Mouse (Mus musculus): ENCODE measurements at regions not wholly inside any gene's neighbourhood (a gene's known extent, or its start where the extent isn't known, plus 50 kb on each side); places are given as distances from the start of the nearest gene placed in this dataset.

- no peak for DNase-seq (ENCODE audit: low read depth)
These were observed 387.0 kb upstream of the Trpc7 start for GRCm38 (mm10) chr13:57282816-57283215.

DNA sequence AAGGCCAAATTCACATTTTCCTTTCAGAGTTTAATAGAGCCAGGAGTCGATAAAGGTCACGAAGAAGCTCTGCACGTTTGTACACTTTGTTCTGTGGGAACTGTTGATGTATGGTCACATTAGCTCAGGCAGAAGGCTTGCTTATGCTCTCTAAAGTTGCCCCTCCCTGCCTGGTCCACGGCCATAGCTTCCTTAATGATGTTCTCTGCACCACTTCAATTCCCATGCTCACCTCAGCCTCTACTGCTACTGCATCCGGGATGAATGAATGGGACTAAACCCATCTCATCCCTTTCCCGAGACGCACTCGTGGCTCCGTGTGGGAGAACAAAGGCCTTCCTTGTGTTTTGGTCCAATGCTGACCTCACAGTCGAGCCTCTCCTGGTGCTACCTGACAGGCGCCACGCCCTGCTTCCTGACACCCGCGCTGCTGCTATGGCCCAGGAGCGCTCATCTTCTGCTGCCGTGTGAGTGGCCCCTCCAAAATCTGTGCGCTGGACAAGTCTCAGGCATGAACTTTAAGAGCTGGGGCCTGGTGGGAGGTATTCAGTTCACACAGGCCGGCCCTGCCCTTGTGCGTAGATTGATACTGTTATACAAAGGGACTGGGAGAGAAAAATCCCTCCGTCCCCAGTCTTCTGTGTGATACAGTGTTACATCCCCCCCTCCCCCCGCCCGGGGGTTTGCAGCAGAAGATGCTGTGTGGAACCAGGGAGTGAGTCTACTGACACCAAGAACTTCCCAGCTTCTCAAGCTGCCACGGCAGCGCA is 386.3 kb upstream of the Trpc7 start:
- DNase-seq (ENCODE audit: low read depth): no peak

DNA sequence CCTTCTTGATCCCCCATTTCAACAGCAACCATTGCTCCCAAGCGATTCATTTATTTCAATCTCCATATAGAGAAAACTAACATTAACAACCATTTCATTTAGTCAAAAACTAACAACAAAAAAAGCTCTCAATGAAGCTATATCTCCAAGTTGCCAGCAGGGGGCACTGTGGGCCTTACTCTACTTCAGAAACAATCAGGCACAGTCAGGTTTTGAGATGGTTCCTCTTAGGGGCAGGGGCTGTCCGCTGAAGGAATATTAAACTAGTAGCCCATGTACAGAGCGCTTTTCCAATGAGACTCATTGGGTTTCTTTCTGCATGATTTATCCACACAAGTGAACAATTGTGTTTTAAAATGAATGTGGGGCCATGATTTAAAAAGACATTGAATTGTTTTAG is 385.7 kb upstream of the Trpc7 start:
- DNase-seq (ENCODE audit: low read depth): no peak

DNA sequence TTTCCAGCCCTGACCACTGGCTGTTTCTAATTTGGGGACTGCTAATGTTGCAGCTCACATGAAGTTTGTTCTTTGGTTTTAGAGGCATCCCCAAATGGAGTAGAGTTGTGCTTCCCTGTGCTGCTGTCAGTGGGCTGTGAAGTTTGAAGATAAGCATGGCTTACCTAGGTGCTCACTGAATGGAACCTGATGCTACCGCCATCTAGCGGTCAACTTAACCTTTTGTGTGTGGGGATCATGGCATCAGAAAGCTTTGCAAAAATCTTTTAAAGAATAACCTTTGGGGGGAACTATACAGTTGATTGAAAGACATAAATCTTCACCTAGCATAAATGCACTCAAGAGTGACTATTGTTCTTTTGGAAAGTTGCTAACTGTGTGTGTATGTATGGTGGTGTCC is 382.8 kb upstream of the Trpc7 start:
- no peak for DNase-seq (ENCODE audit: low read depth)

DNA sequence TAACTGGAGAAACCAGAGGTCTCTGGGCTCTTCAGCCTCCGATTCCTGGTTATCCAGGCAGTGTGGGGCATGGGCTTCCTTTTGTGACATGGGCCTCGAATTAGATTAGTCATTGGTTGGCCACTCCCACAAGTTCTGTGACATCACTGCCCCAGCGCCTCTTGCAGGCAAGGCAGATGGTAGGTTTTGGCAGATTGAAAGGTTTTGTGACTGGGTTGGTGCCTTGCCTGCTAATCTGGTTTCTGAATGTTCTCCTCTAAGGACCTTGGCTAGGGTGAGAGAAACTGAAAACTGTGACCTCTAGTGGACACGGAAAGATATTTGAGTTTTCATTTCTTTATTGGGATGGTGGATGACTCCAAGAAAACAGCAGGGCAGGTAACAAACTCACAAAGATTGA is 381.3 kb upstream of the Trpc7 start:
- DNase-seq (ENCODE audit: low read depth): no peak

GRCm38 (mm10) chr13:57275871-57276270 is 380.1 kb upstream of the Trpc7 start:
- DNase-seq (ENCODE audit: low read depth): no peak

DNA sequence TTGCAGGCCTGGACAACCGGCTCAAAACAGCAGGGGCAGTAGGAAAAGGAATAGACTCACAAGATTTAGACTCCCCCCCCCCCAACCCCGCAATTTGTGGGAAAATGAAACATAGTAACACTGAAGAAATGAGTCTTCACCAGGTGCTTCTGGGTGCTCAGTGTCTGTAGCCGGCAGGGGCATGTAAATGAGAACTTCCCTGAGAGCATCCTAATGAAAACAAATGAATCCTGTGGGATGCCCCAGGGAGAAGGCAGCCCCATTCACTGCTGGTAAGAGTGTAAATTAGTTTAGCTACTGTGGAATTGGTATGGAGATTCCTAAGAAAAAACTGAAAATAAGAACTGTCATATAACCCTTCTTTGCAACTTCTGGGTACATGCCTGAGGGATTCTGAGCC is 377.8 kb upstream of the Trpc7 start:
- no peak for DNase-seq (ENCODE audit: low read depth)

- no peak for DNase-seq (ENCODE audit: low read depth)
These were observed 373.8 kb upstream of the Trpc7 start for GRCm38 (mm10) chr13:57269614-57270013.

GRCm38 (mm10) chr13:57259920-57260319 is 364.1 kb upstream of the Trpc7 start:
- peak; percentile 9 for DNase-seq (ENCODE audit: low read depth)

GRCm38 (mm10) chr13:57259474-57259873 is 363.7 kb upstream of the Trpc7 start:
- DNase-seq (ENCODE audit: low read depth): no peak

DNA sequence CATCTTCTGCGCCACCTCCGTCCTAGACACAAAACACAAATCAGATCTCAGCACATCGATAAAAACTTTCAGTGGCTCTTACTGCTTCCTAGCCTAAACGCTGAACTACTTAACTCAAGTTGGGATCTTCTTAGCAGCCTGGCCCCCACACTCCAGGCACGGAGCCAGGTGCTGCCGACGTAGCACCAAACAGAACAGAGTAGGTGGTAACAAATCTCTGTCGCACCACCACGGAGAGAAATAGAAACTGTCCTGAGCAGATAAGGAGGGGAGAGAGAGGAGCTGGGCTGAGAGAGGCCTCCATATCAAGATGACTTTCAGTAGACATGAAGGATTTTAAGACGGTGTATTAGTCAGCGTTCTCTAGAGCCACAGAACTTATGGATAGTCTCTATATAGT is 360.1 kb upstream of the Trpc7 start:
- no peak for DNase-seq (ENCODE audit: low read depth)

GRCm38 (mm10) chr13:57249851-57250250 is 354.1 kb upstream of the Trpc7 start:
- DNase-seq (ENCODE audit: low read depth): no peak

DNA sequence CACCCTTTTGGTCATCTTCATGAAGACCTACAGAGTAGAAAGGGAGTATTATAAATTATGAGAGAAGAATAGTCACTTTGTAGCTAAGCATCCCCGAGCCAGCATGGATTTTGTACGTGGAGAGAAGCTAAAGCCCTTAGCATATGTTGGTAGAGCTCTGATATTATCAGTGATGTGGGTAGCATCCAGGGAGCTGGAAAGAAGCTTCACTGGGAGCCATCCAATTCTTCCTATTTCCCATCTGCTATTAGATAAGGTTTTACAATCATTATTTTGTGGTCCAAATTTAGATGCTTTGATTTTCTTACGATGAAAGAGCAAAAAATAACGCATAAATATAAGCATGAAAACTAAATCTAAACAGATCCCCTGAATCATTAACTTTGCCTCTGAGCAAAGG is 353.6 kb upstream of the Trpc7 start:
- DNase-seq (ENCODE audit: low read depth): no peak

GRCm38 (mm10) chr13:57246238-57246963 is 350.6 kb upstream of the Trpc7 start:
- DNase-seq (ENCODE audit: low read depth): no peak

DNA sequence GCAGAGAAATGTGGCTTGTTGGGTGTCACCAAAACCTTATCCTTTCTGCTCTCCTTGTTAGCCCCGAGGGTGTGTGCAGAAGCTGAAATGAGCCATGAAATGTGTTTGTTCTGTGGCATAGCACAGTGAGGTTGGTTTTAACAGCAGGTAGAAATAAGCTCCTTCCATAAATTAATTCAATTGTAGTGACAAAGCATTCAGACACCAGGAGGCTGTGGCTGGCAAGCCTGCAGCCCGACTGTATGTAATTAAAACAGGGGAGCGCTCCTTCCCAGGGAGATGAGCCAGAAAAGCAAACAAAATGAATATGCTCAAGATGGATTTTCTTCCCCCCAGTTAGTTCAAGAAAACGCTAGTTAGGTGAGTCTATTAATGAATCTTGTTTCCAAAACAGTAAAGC is 341.1 kb upstream of the Trpc7 start:
- DNase-seq (ENCODE audit: low read depth): no peak

- no peak for DNase-seq (ENCODE audit: low read depth)
These were observed 340.4 kb upstream of the Trpc7 start for GRCm38 (mm10) chr13:57236211-57236610.

DNA sequence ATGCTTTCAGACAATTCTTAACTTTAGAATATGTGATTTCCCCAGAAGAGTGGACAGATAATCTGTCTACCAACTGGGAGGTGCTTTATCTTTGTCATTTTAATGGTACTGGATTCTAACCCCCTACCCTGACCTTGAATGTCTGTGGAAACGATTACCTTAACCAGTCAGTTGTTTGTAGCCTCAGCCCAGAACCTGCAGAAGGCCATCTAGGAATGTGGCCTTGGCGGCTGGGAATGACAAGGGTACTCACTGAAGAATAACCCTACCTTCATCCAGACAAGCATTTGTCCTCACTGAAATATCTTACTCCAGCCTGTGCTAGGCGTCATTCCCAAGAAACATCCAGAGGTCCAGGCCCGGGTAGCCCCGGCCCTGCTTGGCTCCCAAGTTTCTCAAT is 337.1 kb upstream of the Trpc7 start:
- no peak for DNase-seq (ENCODE audit: low read depth)

- no peak for DNase-seq (ENCODE audit: low read depth)
These were observed 335.9 kb upstream of the Trpc7 start for GRCm38 (mm10) chr13:57231666-57232065.

GRCm38 (mm10) chr13:57230253-57230652 is 334.5 kb upstream of the Trpc7 start:
- no peak for DNase-seq (ENCODE audit: low read depth)

DNA sequence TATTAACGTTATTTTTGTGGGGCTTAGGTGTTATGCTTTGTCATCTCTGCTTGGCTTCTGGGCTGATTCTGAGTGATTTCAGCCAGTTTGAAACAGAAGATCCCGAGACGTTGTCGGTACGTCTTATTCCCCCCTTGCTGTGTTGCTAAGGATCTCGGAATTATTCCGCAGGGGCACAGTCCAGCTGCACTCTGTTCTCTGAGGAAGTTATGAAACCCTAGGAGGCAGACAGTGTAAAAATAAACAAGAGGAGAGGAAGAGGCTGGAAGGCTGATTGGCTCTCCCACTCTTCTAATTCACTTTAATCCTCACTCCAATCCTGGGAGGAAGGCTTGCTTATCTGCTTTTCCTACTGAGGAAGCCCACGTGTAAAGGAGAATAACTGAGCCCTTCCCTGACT is 325.3 kb upstream of the Trpc7 start:
- DNase-seq (ENCODE audit: low read depth): no peak

GRCm38 (mm10) chr13:57216161-57216560 is 320.4 kb upstream of the Trpc7 start:
- no peak for DNase-seq (ENCODE audit: low read depth)

DNA sequence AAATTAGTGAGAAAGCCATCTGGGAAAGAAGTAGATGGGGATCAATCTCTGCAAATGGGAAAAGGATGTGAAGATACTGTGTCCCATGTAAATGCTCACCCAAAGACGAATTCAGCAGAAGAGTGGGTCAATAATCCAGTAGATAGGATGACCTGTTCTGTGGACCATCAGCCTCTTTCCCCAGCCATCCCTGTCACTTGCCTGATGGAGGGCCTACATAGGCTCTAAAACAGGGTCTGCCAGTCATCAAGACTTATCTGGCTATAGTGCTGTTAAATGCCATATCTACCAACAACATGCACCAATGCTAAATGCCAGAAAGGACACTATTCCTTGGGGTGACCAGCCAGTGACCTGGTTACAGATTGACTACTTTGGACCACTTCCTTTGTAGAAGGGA is 316.5 kb upstream of the Trpc7 start:
- DNase-seq (ENCODE audit: low read depth): no peak

DNA sequence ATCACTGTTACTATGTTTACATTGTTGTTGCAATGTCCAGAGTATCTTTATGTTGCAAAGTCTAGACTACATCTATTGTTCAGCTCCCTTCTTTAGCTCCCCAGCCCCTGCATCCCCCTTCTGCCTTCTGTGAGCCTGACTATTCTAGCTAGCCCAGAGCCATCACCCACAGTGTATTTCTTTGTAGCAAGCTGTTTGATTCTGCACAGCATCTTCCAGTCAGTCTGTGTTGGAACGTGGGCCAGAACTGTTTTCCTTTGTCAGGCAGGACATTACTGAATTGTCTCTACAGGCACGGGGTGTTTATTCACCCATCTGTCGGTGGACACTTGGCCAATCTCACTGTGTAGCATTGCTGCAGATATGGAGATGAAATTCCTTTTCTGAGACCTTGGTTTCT is 295.4 kb upstream of the Trpc7 start:
- no peak for DNase-seq (ENCODE audit: low read depth)

GRCm38 (mm10) chr13:57189246-57189645 is 293.5 kb upstream of the Trpc7 start:
- no peak for DNase-seq (ENCODE audit: low read depth)
